Mouse (Mus musculus) adrenal gland, postnatal 10 days (tissue): ENCODE measurements around the gene Zranb3. TPM values are rescaled to one million over a fixed set of nuclear protein-coding genes. Genes with fewer than 3 reads are reported as not detected.
A peak's percentile ranks its signal among the peaks of the same experiment; 100 is the strongest.
"Not testable (repeated sequence)": the region's sequence is repeated elsewhere in the genome, so short reads cannot be mapped to it uniquely, and the experiment has no call there.

Source experiments
- DNase-seq: peaks from one replicate; pipeline ENCODE4 v3.0.0; 2021; ENCODE audit warnings: mixed read lengths
- total RNA-seq, 2 experiments: library from RNA; stranded (reverse); gene quantifications; 2 replicates each; pipeline ENCODE4 v1.2.3; 2021

Gene Zranb3
- total RNA-seq, 2 experiments from 2014 or later, result 5.4 to 8.6 TPM

DNA sequence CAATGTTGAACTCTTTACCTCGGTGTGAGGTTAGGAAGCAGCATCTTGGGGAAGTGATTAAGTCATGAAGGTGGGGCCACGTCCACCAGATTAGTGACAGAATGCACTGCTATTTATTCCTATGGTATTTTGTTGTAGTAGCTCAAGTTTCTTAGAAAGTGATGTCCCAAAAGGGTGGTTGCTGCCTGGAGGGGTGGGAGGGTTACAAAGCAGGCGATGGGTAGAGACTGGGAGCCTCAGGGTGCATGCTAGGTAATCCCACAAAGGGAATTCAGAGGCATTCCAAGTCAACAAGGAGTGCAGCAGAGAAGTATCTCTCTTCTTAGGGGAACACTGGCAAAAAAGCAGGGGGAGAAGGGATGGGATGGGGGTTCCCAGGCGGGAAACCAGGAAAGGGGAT is 113.5 kb downstream of the Zranb3 start:
- DNase-seq, result peak; percentile 22

DNA sequence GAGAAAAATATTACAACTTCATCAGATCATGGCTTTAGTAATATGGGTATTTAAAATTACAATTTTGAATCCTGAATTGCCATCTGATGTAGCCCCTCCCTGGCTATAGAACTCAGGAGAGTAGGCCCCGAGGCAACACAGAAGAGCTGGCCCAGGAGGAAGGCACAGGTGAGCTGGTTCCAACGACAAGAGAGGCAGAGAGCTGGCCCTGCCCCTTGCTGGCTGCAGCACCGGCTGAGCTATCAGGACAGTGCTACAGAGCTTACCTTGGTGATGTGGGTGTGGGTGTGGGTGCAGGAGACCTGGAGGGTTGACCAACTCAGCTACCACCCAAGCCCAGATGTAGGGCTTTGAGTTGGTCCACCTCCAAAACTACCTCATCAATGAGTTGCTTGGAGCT is 114.6 kb downstream of the Zranb3 start:
- DNase-seq, result no peak

DNA sequence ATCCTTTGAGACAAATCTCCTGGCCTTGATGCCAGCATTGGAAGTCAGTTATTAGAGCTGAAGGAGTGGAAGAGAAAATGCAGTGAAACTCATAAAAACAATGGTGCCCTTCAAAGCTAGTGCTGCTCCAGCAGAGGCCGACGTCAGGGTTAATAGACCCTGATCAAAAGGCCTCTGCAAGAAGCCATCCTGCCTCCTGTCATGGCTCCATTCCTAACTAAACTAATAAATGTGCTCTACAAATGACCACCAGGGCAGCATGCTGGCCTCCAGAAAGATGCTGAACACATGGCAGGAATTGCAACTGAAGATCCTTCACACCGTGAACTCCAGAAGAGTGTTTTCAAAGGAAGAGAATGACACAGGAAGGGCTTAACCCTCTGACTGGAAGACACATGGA is 117.5 kb downstream of the Zranb3 start:
- no peak for DNase-seq

DNA sequence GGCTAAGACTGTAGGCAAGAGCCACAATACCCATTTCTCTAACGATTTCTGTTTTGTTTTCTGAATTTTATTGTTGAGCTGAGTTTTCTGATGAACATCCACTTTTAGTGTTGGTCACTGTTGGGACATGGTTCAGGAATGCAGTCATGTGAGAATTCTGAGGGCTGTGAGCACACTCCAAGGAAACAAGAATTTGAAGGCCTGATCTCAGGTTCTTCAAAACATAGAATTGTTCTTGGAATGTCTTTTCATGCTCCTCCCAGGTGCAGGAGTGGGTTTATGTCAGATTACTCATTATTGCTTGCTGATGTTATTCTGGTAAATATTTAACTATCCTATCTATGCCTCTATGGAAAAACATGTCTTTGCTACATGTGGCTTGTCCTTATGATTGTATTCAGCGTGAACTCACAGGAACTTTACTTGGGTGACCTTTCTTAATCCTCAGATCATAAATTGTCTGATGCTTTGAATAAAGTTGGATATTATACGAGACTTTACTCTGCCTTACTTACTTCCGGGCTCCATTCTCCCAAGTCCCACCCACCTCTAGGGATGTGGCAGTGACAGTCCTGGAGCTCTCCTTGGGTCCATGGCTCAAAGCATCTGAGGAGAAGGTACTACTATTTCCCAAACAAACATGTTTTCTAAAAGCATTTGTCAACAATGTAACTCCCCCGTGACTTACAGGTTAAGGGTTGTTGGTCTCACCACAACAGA is 119.4 kb downstream of the Zranb3 start:
- no peak for DNase-seq

DNA sequence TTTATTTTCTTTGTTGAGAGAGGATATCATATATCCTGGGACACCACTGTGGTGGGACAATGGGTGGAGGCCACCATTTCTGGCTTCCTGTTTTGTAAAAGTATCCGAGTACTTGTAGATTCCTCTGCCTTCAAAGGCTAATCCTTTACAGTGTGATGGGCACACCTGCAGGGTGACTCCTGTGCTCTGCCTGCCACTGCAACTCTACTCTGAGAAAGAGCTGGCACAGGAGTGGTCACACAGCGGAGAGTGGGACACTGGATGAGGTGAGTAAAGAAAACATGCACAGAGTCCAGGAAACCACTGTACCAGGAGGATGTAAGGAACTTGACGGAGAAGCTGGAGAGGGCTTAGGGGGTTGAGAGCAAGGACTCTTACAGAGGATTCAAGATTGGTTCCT is 120.6 kb downstream of the Zranb3 start:
- DNase-seq, result no peak

DNA sequence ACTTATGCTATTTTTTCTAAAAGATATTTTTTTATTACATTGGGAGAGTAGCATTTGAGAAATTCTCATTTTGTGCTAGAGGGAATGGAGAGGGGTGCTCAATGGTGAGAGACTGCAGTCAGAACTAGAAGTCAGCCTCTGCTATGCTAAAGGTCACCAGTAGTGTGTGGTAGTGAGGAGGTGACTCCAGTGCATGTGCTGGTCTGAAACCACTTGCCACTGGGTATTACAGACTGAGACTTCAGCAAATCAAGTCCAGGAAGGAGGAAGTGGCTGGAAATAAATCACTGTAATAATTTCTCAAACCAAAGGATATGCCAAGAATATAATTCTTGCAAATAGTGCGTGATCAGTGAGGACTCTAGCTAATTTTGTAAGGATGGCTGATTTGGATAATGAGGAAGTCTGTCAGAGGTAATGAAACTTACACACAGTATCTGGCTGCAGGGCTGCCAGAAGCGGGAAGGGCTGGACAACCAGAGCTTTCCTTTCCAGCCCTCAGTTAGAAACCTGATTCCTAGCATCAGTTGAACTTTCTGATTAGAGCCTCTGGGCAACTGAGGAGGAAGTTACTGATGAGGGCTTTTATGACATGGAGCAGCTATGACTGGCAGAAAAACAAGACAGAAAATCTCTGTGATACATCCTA is 121.8 kb downstream of the Zranb3 start:
- no peak for DNase-seq

DNA sequence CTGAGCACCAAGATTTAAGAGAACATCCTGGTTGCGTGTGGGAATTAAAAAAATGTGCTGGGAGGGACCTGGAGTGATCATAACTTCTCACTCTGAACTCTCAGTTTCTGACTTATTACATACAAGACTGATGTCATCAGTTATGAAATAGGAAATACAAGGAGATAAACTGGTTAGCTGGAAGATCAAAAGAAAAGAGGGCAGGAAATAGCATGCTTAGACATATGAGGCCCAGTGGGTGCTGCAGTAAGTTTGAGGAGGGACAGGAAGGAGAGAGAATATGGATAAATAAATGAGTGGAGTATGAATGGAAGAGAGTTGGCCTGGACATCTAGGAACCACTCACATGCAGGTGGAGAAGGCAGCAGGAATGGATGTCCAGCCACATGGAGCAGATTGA is 124.7 kb downstream of the Zranb3 start:
- DNase-seq, result no peak

DNA sequence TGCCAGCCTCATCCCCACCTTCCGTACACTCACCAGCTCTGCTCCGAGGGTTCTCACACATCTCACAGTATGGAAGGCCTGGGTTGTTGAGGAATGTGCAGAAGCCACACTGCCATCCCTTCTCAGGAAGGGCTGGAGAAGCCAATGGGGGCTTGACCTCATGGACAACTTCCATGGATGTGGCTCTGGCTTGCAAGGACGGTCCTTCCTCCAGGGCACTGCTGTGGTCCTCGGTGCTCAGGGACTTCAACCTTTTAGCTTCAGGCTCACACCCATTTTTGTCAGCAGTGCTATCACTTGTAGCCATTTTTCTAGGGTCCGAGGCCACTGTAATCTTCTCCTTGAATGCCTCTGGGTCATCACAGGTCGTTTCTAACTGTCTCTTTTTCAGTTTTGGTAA is 126.7 kb downstream of the Zranb3 start:
- no peak for DNase-seq

DNA sequence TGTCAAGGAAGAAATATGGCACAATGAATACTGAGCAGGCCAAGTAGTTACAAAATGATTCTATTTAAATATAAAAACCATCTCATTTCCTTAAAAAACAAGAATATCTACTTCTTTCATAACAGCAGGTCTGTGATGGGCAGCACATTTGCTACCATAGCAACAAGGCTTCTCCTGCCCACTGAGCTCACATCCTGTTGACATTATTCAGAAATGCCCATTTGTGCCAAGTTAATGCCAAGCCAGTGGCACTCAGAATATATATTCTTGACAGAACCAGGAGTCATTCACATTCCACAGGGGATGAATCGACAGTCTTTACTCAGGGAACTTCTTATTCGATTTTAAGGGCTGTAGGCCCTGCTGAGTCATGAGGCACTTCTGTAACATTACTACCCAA is 127.2 kb downstream of the Zranb3 start:
- DNase-seq, result peak; percentile 44

DNA sequence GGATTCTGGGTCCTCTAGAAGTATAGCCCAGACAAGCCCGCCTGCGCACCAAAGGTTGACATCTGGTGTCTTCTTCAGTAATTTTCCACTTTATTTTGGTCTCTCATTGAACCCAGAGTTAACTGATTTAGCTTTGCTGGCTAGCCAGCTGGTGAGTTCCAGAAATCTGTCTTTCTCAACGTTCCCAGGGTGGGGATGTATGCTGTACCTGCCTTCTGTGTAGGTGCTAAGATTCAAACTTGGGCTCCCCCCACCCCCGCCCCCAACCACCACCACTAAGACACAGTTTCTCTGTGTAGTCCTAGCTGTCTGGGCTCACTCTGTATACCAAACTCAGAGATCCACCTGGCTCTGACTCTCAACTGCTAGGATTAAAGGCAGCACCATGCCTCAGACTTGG is 128.8 kb downstream of the Zranb3 start:
- no peak for DNase-seq

DNA sequence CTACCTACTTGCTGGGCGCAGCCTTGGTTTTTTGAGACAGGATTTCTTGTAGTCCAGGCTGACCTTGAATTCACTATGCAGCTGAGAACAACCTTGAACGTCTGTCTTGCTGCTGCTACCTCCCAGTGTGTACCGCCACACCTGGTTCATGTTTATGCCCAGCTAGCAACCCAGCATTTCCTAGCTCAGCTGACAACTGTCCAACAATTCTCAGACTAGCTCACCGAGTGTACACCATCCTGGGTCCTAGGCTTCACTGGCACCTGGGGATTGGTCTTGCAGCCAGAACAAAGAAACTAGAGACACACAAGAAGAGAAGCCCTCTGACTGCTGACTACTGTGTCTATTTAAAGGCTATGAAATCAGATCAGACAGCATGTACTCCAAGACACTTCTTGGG is 132.0 kb downstream of the Zranb3 start:
- DNase-seq, result no peak

DNA sequence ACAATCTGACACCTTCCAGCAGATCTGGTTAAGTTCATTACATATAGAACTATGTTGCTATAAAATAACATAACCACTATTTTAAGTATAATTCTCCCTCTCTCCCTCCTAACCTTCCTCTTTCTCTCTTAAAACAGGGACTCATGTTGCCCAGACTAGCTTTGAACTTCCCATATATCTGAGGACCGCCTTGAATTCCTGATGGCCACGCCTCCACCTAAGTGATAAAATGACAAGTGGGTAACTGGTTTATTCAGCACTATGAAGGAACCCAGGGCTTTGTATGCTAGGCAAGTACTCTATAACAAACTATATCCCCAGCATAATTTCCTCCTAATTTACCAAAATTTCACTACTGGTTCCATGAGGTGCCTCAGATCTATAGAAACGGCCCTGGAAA is 139.5 kb downstream of the Zranb3 start:
- no peak for DNase-seq

DNA sequence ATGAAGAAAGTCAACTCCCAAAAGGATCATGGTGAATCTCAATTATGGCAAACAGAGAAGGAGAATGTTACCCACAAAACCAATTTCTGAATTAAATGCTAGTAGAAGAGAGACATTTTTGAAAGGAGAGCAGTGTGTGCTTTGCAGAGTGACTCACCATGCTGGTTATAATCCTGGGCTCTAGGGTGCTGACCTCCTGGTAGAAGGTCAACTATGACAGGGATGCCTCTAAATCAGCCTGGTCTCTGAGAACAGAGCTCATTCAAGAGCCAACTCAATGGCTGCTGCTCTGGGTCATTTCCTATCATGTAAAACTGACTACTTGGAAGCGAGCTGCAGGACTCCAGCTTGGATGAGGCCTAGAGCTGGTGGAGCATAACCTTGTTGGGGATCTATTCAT is 141.7 kb downstream of the Zranb3 start:
- DNase-seq, result peak; percentile 24

DNA sequence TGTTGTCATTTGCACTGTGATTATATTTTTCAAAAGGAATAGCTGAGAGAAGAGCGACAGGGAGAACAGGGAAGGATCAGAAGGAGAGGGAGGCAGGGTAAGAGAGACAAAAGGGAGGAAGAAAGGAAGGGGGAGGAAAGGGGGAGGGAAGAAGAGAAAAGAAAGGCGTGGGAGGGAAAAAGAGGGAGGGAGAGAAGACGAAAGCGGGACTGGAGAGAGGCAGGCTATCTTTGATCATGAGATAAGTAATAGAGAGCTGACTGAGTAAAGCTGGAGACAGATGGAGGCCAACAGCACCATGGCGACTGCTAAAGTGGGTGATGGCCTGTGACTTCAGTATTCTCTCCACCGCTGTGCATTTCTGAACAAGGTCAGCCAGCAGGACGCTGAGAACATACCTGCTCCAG is 143.5 kb downstream of the Zranb3 start:
- DNase-seq, result no peak

DNA sequence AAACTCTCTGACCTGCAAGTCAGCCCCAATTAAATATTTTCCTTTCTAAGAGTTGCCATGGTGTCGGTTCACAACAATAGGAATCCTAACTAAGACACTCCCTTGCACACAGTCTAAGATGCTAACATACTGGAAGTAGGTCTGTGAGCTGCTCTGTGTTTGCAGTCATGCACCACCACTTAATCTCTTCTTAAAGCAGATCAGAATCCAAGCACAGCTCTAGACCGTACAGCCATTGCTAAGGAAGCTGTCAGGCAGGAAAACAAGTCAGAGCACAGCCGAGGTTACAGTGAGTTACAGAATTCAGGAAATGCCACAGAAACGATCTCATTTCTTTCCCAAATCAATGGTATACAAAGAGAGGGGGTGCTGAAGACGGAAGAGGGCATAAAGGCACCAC is 144.0 kb downstream of the Zranb3 start:
- DNase-seq, result no peak

DNA sequence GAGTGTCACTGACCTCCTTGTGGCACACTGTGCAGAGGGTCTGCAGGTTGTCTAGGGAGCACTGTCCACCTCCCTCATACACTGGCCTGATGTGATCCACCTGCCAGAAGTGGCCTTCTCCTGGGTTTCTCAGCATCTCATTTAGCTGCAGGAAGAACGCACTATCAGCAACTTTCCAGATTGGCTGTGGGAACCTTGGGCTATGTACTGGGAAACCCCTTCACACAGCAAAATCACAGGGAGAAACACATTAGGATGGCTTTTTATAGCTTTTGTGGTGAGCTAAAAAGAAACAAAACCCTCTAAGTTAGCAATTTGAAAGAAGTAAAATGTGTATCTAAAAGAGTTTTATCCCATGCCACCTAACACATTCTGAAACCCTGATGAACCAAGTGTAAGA is 146.3 kb downstream of the Zranb3 start:
- no peak for DNase-seq

DNA sequence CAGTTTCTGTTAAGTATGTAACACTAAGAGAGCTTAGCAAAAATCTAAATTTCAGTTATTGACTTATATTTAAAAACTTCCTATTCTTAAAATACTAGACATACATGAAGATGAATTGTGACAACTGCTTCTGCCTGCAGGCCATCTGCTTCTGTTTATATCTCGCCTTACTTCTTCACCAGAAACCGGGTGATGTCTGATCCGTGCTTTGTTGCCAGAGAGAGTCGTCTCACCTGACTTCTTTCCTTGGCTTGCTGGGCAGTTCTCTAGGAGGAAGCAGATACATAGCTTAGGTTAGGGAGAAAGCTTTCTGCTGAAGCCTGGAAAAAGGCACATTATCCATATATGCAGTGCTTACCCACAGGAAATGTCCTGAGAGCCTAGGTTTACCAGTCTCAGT is 148.0 kb downstream of the Zranb3 start:
- no peak for DNase-seq

DNA sequence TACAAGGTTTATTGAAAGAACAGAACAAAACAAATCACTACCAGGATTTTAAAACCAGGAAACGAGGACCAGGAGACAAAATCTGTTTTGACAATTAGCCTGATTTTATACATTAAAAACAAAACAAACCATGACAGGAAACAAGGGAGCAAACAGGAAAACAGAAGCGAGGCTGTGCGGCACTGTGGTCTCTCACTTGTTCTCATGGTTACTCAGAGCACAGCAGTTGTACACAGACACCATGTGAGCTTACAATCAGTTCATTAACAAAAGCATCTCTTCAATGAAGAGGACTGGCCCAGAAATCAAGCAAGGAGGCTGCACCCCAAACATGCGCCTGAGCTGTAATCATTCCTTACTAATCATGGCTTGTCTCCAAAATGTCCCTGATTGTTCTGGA is 148.6 kb downstream of the Zranb3 start:
- DNase-seq, result not testable (repeated sequence)

DNA sequence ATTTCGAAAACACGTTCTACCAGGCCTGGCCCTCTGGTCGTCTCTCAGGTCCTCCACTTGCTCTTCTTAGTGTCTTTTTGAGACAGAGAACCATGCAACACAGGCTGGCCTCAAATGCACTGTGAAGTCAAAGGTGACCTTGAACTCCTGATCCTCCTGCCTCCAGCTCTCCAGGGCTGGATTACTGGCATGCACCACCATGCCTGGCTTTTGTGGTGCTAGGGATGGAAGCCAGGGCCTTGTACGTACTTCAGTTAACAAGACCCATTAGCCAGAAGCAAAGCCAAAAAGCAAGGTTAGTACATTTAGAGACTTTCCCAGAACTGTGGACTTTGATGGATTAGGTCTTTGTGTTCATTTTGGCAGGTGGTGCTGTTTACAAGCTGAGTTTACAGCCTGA is 150.6 kb downstream of the Zranb3 start:
- no peak for DNase-seq

DNA sequence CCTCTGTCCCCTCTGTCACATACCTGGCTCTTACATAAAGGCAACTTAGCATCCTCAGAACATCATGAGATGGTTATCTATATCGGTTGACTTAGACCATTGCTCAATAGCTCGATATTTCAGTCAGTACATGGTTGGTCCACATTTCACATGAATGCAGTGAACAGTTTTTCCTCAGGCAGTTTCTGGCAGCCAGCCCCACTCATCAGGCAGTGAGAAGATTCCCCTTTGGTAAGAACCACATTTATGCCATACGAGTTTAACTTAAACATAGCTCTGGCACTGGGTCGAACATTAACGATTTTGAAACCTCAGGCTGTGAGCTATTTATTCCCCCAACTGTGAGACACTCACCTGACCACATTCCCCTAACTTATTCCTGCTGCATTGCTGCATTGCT is 154.1 kb downstream of the Zranb3 start:
- no peak for DNase-seq

DNA sequence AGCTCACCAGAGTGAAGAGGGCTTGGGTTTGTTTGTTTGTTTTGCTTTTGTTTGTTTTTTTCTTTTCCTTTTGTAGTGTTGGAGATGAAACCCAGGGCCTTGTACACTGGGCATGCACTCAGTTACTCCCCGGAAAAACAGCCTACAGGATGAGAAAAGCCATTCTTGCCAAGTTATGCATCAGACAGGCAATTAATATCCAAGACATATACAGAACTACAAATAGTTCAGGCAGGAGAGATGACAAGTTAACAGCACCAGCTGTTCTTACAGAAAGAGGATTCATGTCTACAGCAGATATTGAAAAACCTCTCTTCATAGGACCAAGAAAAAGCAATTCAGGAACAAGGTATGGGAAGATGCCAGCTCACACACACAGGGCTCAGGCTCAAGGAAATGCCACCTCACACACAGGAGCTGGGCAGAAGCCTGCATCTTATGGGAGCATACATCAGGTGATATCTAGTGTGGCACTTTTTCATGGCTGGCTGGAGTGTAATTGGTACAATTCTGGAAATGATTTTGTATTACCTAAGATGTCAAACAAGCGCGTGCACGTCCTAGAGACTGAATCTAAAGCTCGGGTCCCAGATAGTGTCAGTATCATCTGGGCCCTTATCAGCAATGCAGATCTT is 156.1 kb downstream of the Zranb3 start:
- DNase-seq, result no peak

DNA sequence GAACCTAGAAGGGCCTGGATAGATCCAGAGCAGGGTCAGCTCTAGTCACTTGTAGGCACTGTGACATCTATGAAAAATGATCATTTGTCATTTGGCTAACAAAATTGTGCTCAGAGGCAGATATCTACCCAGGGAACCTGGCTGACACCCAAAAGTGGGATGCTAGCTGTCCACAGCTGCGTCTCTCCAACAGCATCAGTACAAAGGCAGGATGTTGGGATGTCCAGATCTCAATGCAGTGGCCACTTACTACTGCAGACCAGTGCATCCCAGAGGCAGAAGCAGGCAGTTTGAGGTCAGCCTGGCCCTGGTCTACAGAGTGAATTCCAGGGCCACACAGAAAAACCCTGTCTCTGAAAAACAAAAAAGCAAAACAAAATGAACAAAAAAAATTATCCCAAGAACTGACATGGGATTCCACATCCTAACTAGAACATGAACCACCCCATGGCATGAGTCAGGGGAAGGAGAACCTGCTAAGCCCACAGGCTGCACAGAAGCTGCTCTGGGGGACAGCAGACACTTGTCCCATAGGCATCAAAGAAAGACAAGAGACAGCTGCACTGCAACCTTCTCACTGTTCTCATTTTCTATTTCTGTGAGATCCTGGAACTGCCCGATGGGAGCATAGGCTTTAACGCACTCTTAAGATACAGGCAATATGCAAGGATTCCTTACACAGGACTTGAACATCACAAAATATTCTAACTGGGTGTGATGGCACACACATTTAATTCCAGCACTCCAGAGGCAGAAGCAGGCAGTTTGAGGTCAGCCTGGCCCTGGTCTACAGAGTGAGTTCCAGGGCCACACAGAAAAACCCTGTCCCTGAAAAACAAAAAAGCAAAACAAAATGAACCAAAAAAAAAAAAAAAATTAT is 156.9 kb downstream of the Zranb3 start:
- DNase-seq, result peak; percentile 30

DNA sequence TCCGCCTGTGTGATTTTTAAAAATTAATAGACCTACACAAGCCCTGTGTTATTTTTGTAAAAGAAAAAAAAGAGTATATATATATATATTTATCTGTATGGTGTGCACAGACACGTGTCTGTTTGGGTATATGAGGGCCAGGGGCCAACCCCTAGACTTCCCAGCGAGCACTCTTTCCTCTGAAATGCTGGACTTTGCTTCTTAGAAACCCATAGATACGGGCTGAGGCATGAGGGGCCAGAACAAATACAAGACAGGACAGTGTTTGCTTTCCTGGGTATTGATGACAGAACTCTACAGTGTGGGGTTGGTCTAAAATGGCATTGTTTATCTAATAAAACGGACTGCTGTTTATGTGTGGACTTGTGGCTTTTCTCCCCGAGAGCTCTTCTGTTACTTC is 159.3 kb downstream of the Zranb3 start:
- DNase-seq, result no peak
